Mouse (Mus musculus): ENCODE measurements at regions not wholly inside any gene's neighbourhood (a gene's known extent, or its start where the extent isn't known, plus 50 kb on each side); places are given as distances from the start of the nearest gene placed in this dataset.

DNA sequence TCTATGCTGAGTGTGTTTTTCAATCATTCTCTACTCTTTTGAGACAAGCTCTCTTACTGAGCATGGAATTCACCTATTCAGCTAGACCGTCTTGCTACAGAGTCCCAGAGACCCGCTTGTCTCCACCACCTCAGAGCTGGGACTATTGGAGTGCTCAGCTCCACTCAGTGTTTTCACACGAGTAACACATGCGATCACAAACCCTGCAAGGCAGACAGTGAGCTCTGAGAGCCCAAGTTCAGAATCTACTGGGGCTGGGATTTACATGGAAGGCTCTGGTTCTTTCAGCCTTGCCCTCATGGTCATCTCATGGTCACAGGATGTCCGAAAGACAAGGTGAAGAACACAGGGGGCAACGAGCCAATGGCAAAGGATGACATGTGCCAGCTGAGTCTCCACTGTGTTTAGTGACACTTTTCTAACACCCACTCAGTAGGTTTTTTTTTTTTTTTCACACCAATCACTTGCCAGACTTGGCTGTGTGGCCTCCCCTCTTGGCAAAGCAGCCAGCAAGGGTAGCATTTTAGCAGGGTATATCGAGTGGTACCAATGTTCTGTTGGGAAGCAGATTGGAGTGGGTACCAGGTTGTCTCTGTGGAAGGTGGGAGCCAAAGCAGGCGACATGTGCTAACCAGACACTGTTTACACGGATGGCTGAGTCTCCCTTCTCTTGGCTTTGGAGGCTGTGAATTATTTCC is 51.2 kb upstream of the Gtsf1l start:
- Histone ChIP-seq H3K36me3 (ENCODE audit: control insufficient read depth, insufficient read depth, low read length) (no peaks in the 10 kb centered on the region), H3K27ac (ENCODE audit: low read depth, low read length) (no peak overlapping the region), H3K4me3 (ENCODE audit: low read depth, low read length) (no peak overlapping the region), H3K9me3 (ENCODE audit: control insufficient read depth, low read length) (no peaks in the 10 kb centered on the region), H3K9ac (ENCODE audit: low read depth, low read length) (no peak overlapping the region), H3K27me3 (ENCODE audit: control insufficient read depth, insufficient read depth, low read length) (0 out of 2 replicates have a peak, but pooled peaks cover 2% of the 10 kb centered on the region), H3K4me2 (replicated peaks; ENCODE audit: low read depth, low read length) (no peak overlapping the region), H3K4me1 (replicated peaks; ENCODE audit: control insufficient read depth, insufficient read depth, low read length) (no peaks in the 10 kb centered on the region)
- DNase-seq (ENCODE audit: low spot score) = no peak
- ATAC-seq (ENCODE audit: low FRiP score) = no peak
- WGBS = 88% methylated on average over 9 of the region's 9 CpGs

DNA sequence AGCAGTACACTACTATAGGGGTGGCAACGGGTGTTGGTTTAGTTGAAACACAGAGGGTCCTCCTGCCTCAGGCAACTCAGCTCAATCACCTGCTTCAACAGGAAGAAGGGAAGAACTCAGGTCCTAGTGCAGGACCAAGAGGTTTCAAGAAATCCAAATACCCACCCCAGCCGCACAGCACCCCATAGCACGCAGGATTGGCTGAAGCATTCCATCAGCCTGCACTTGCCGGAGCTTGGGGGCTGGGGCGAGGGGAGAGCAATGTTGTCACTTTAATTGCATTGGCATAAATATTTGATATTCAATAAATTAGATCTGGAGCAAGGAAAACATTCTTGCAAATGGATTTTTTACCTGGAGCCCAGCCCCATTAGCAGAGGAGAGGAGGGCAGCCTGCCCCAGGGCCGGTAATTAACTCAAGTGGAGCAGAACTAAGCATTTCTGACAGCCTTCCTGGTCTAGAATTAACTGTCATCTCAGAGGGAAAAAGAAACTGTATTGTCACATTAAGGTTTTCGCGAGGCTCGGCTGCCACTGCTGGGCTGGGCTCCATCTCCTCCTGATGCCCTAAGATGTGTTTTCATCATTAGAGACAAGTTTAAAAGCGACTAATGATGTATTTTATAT is 55.2 kb upstream of the Gtsf1l start:
- peak overlapping the region; percentile 59 for H3K27ac ChIP-seq (ENCODE audit: low read depth, low read length)
- WGBS = 70% methylated on average over 10 of the region's 10 CpGs
- no peak overlapping the region for H3K9ac ChIP-seq (ENCODE audit: low read depth, low read length)
- H3K4me1 ChIP-seq (replicated peaks; ENCODE audit: control insufficient read depth, insufficient read depth, low read length) = no peaks in the 10 kb centered on the region
- H3K4me3 ChIP-seq (ENCODE audit: low read depth, low read length) = no peak overlapping the region
- no peaks in the 10 kb centered on the region for H3K36me3 ChIP-seq (ENCODE audit: control insufficient read depth, insufficient read depth, low read length)
- ATAC-seq (ENCODE audit: low FRiP score) (peak; percentile 35; the same call in 1 of the 2 replicates), DNase-seq (ENCODE audit: low spot score) (peak; percentile 25)
- 0 out of 2 replicates have a peak, but pooled peaks cover 2% of the 10 kb centered on the region for H3K27me3 ChIP-seq (ENCODE audit: control insufficient read depth, insufficient read depth, low read length)
- no peak overlapping the region for H3K4me2 ChIP-seq (replicated peaks; ENCODE audit: low read depth, low read length)
- H3K9me3 ChIP-seq (ENCODE audit: control insufficient read depth, low read length) = no peaks in the 10 kb centered on the region

DNA sequence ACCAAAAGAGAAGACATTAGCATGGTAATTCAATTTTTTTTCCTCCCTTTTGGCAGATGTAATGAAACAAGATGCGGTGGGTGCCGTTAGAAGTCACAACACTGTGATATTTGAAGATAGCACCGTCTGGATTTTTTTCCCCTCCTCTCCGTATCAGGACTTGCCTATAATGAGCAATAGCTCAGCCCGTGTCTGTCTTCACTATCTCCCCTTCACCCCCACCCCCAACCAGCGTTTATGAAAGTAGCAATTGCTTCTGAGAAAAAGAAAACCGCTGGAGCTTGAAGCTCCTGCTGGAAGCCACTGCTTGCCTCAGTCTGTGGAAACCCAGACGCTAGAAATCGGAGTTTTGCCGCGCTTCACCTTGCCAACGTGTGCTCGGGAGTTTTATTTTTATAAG is 55.8 kb upstream of the Gtsf1l start:
- H3K4me2 ChIP-seq (replicated peaks; ENCODE audit: low read depth, low read length) = no peak overlapping the region
- H3K4me1 ChIP-seq (replicated peaks; ENCODE audit: control insufficient read depth, insufficient read depth, low read length) = no peaks in the 10 kb centered on the region
- H3K36me3 ChIP-seq (ENCODE audit: control insufficient read depth, insufficient read depth, low read length) = no peaks in the 10 kb centered on the region
- H3K9ac ChIP-seq (ENCODE audit: low read depth, low read length) = no peak overlapping the region
- no peak overlapping the region for H3K4me3 ChIP-seq (ENCODE audit: low read depth, low read length)
- no peaks in the 10 kb centered on the region for H3K9me3 ChIP-seq (ENCODE audit: control insufficient read depth, low read length)
- peak; percentile 6 for DNase-seq (ENCODE audit: low spot score)
- peak overlapping the region; percentile 59 for H3K27ac ChIP-seq (ENCODE audit: low read depth, low read length)
- 69% methylated on average over 13 of the region's 13 CpGs for WGBS
- no peak for ATAC-seq (ENCODE audit: low FRiP score)
- H3K27me3 ChIP-seq (ENCODE audit: control insufficient read depth, insufficient read depth, low read length) = 0 out of 2 replicates have a peak, but pooled peaks cover 2% of the 10 kb centered on the region

DNA sequence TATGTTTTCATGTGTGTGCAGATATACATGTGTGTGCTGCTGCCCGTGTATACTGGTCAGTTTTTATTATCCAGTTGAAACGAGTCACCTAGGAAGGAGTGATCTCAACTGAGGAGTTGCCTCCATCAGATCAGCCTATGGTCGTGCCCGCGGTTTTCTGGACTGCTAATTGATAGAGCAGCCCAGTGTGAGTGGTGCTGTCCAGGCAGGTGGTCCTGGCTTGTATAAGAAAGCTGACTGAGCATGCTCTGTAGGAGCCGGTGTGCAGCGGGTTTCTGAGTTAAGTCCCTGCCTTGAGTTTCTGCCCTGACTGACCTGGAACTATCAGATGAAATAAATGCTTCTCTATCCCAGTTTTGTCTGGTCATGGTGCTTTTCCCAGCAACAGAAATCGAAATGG is 56.9 kb upstream of the Tox2 start:
- Histone ChIP-seq H3K9me3 (ENCODE audit: control insufficient read depth, low read length) (no peaks in the 10 kb centered on the region), H3K4me3 (ENCODE audit: low read depth, low read length) (no peak overlapping the region), H3K27me3 (ENCODE audit: control insufficient read depth, insufficient read depth, low read length) (0 out of 2 replicates have a peak, but pooled peaks cover 2% of the 10 kb centered on the region), H3K27ac (ENCODE audit: low read depth, low read length) (no peak overlapping the region), H3K36me3 (ENCODE audit: control insufficient read depth, insufficient read depth, low read length) (no peaks in the 10 kb centered on the region), H3K4me2 (replicated peaks; ENCODE audit: low read depth, low read length) (no peak overlapping the region), H3K4me1 (replicated peaks; ENCODE audit: control insufficient read depth, insufficient read depth, low read length) (no peaks in the 10 kb centered on the region), H3K9ac (ENCODE audit: low read depth, low read length) (no peak overlapping the region)
- ATAC-seq (ENCODE audit: low FRiP score) (no peak), DNase-seq (ENCODE audit: low spot score) (no peak)
- WGBS = 86% methylated on average over 8 of the region's 8 CpGs

DNA sequence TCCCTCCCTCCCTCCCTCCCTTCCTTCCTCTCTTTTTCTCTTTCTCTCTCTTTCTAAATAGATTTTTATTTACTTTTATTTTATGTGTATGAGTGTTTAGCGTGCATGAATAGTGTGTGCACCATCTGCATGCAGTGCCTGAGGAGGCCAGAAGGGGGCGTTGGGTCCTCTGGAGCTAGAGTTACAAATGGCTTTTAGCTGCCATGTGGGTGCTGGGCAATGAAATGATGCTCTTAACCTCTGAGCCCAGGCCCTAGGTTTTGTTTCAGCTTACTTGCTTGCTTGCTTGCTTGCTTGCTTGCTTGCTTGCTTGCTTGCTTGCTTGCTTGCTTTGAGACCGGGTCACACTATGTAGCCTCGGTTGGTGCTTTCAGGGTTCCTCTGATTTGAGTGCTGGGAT is 56.4 kb upstream of the Tox2 start:
- no peak overlapping the region for H3K4me3 ChIP-seq (ENCODE audit: low read depth, low read length)

DNA sequence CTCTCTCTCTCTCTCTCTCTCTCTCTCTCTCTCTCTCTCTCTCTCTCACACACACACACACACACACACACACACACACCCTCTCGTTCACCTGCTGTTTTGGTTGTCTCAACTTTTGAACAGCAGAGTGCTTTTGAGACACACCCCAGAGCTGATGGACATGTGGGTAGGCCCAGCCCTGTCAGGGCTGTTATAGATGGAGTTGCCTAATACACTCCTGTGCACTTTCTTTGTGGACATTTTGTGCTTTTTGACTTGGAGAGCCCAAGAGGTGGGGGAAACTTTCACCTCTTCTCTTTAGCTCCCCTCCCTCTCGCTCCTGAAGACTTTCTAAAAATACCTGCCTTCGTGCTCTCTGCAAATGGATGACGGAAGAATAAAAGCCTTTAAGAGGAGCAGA is 55.5 kb upstream of the Tox2 start:
- no peak overlapping the region for H3K4me3 ChIP-seq (ENCODE audit: low read depth, low read length)
- WGBS = 85% methylated on average over 4 of the region's 4 CpGs
- ATAC-seq (ENCODE audit: low FRiP score) (no peak), DNase-seq (ENCODE audit: low spot score) (no peak)
- H3K27me3 ChIP-seq (ENCODE audit: control insufficient read depth, insufficient read depth, low read length) = no peaks in the 10 kb centered on the region
- H3K4me1 ChIP-seq (replicated peaks; ENCODE audit: control insufficient read depth, insufficient read depth, low read length) = peaks cover 4% of the 10 kb centered on the region; the same call in 1 of the 2 replicates
- H3K36me3 ChIP-seq (ENCODE audit: control insufficient read depth, insufficient read depth, low read length) = no peaks in the 10 kb centered on the region
- no peak overlapping the region for H3K9ac ChIP-seq (ENCODE audit: low read depth, low read length)
- no peak overlapping the region for H3K4me2 ChIP-seq (replicated peaks; ENCODE audit: low read depth, low read length)
- no peak overlapping the region for H3K27ac ChIP-seq (ENCODE audit: low read depth, low read length)
- no peaks in the 10 kb centered on the region for H3K9me3 ChIP-seq (ENCODE audit: control insufficient read depth, low read length)

More for the DNA sequence above, 56.4 kb upstream of the Tox2 start:
- DNase-seq (ENCODE audit: low spot score) = no peak
- H3K9me3 ChIP-seq (ENCODE audit: control insufficient read depth, low read length) = no peaks in the 10 kb centered on the region
- 0 out of 2 replicates have a peak, but pooled peaks cover 2% of the 10 kb centered on the region for H3K27me3 ChIP-seq (ENCODE audit: control insufficient read depth, insufficient read depth, low read length)
- no peaks in the 10 kb centered on the region for H3K36me3 ChIP-seq (ENCODE audit: control insufficient read depth, insufficient read depth, low read length)
- WGBS = 87% methylated on average over 4 of the region's 4 CpGs
- ATAC-seq (ENCODE audit: low FRiP score) = no peak
- no peaks in the 10 kb centered on the region for H3K4me1 ChIP-seq (replicated peaks; ENCODE audit: control insufficient read depth, insufficient read depth, low read length)
- H3K27ac ChIP-seq (ENCODE audit: low read depth, low read length) = no peak overlapping the region
- no peak overlapping the region for H3K4me2 ChIP-seq (replicated peaks; ENCODE audit: low read depth, low read length)
- no peak overlapping the region for H3K9ac ChIP-seq (ENCODE audit: low read depth, low read length)

DNA sequence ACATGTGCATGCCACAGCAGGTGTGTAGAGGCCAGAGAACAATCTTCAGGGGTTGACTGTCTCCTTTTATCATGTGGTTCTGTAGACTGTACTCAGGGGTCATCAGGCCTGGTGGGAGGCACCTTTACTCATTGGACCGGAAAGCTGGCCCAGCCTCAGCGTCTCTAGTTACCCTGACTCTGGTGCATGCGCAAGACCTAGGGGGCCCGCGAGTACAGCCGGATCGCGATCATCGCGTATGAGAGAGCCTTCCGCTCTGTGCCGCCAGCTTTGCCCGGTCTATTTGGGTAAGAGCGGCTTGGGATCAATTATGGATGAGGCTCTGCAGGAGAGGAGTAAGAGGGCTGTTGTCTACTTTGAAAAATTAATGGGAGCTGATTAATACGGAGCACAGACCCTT is 51.9 kb upstream of the Tox2 start:
- 0 out of 2 replicates have a peak, but pooled peaks have one; percentile 14 for ATAC-seq (ENCODE audit: low FRiP score)

DNA sequence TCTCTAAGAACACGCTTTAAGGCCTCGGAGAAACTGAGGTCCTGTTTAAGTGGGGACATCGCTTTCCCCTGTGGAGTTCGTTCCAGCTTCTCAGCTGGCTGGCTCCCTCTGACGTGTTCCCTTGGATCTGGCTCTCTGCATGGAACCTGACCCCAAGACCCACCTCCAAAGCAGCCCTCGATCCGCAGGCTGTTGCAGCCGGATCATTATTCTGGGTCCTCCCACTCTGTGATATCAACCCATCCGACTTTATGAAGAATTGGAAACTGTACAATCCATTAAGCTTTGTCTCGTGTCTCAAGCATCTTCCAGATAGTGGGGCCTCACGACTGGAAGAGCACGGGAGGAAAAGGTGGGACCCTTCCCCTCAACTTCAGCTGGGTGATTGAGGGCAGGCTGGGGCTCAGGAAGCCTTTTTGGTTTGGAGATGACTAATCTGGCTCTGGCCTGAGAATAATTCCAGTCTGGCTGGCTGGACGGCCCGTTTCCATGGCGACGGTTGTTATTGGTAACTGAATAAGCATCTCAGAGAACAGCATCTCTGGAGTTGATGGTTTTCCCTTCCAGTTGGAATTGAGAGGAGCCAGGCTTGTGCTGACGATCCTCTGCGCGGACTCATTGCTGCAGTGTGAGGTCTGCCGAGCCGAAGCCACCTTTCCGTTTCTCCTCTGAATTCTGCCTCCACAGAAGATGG is 50.4 kb upstream of the Tox2 start:
- ATAC-seq (ENCODE audit: low FRiP score) (peak; percentile 62), DNase-seq (ENCODE audit: low spot score) (peak; percentile 89)
- Histone ChIP-seq H3K9ac (ENCODE audit: low read depth, low read length) (no peak overlapping the region), H3K4me2 (replicated peaks; ENCODE audit: low read depth, low read length) (no peak overlapping the region), H3K36me3 (ENCODE audit: control insufficient read depth, insufficient read depth, low read length) (no peaks in the 10 kb centered on the region), H3K27me3 (ENCODE audit: control insufficient read depth, insufficient read depth, low read length) (no peaks in the 10 kb centered on the region), H3K4me3 (ENCODE audit: low read depth, low read length) (no peak overlapping the region), H3K27ac (ENCODE audit: low read depth, low read length) (no peak overlapping the region), H3K4me1 (replicated peaks; ENCODE audit: control insufficient read depth, insufficient read depth, low read length) (peaks cover 5% of the 10 kb centered on the region; the same call in 1 of the 2 replicates), H3K9me3 (ENCODE audit: control insufficient read depth, low read length) (no peaks in the 10 kb centered on the region)
- WGBS = 54% methylated on average over 22 of the region's 22 CpGs

More for the DNA sequence above, 51.9 kb upstream of the Tox2 start:
- no peaks in the 10 kb centered on the region for H3K27me3 ChIP-seq (ENCODE audit: control insufficient read depth, insufficient read depth, low read length)
- H3K36me3 ChIP-seq (ENCODE audit: control insufficient read depth, insufficient read depth, low read length) = no peaks in the 10 kb centered on the region
- H3K27ac ChIP-seq (ENCODE audit: low read depth, low read length) = no peak overlapping the region
- no peak overlapping the region for H3K4me2 ChIP-seq (replicated peaks; ENCODE audit: low read depth, low read length)
- H3K9me3 ChIP-seq (ENCODE audit: control insufficient read depth, low read length) = no peaks in the 10 kb centered on the region
- H3K4me3 ChIP-seq (ENCODE audit: low read depth, low read length) = no peak overlapping the region
- no peak for DNase-seq (ENCODE audit: low spot score)
- no peak overlapping the region for H3K9ac ChIP-seq (ENCODE audit: low read depth, low read length)
- WGBS = 74% methylated on average over 15 of the region's 15 CpGs
- peaks cover 5% of the 10 kb centered on the region; the same call in 1 of the 2 replicates for H3K4me1 ChIP-seq (replicated peaks; ENCODE audit: control insufficient read depth, insufficient read depth, low read length)

All from hindbrain, embryonic 11.5 days (tissue).